Mouse (Mus musculus): ENCODE results near the gene Gstp2. TPM values are rescaled to one million over a fixed set of nuclear protein-coding genes. Genes with fewer than 3 reads are reported as not detected.

The Gstp2 gene
- total RNA-seq (2014; rRNA removed; ENCODE audit: low replicate concordance) (4.5 and 9.7 TPM in 2 replicates), polyA plus RNA-seq (2015; fragmentation: Nextera tagmentation; extraction: Ambion mirVana) (17.0 and 22.7 TPM in 2 replicates)

GRCm38 (mm10) chr19:4045966-4046865, at the start of gene Gstp2:
Gene Gstp2, minus strand, starts transcription at chr19:4046023.
- peak within 1 kb of the TSS; percentile 59 for H3K27ac ChIP-seq (ENCODE audit: low read depth)
- TF ChIP-seq EP300 (IDR thresholded peaks at IDR 0.05; ENCODE audit: low read depth) (no peak), CTCF (IDR thresholded peaks at IDR 0.05; ENCODE audit: low read depth) (peak; percentile 40; the same call in 1 of the 2 replicates)

DNA sequence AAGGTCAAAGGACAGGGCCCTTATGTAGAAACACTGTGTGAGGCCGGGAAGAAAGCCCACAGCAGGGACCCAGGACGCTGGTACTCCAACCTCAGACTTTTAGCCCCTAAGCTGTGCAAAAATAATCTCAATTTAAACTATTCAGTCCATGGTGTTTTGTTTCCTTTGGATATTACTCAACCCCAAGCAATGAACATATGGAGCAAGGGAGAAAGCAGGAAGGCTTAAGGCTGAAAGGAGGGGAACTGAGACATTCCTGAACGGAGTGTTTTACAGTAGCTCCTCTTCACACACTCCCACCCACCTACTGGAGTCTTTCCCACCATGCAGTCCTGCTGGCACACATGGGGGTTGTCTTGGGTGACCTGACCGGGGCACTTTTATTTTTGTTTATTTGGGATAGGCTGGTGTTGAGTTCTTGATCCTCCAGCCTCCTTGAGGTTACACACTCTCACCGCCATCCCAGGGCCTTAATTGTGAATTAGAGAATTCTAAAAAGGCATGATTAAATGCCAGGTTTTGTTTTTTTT, 49.0 kb upstream of the Gstp2 start:
- Histone ChIP-seq H3K27ac (ENCODE audit: low read depth) (no peak overlapping the region), H3K27me3 (ENCODE audit: control insufficient read depth, insufficient read depth, low read length) (no peaks in the 10 kb centered on the region), H3K9ac (replicated peaks; ENCODE audit: low read depth, low read length) (no peak overlapping the region), H3K4me1 (ENCODE audit: control insufficient read depth, insufficient read depth) (peaks cover 12% of the 10 kb centered on the region; the same call in 1 of the 2 replicates), H3K4me2 (ENCODE audit: low read depth, low read length) (no peak overlapping the region), H3K9me3 (replicated peaks; ENCODE audit: control insufficient read depth, low read length) (no peaks in the 10 kb centered on the region), H3K4me3 (ENCODE audit: low read depth, low read length) (no peak overlapping the region), H3K36me3 (replicated peaks; ENCODE audit: control insufficient read depth, insufficient read depth, low read length) (no peaks in the 10 kb centered on the region)
- TF ChIP-seq CTCF (IDR thresholded peaks at IDR 0.05; ENCODE audit: low read depth) = no peak
- no peak for TF ChIP-seq EP300 (IDR thresholded peaks at IDR 0.05; ENCODE audit: low read depth)
- DNase-seq (ENCODE audit: low spot score) = no peak
- ATAC-seq (ENCODE audit: insufficient read depth, low read depth) = no peak
- 76% methylated on average over 5 of the region's 5 CpGs for WGBS

More at GRCm38 (mm10) chr19:4045966-4046865, at the start of gene Gstp2:
- DNase-seq (ENCODE audit: low spot score) (peak; percentile 84), ATAC-seq (ENCODE audit: insufficient read depth, low read depth) (peak; percentile 74)
- peak within 1 kb of the TSS; percentile 7; the same call in 1 of the 2 replicates for H3K4me3 ChIP-seq (ENCODE audit: low read depth, low read length)
- H3K36me3 ChIP-seq (replicated peaks; ENCODE audit: control insufficient read depth, insufficient read depth, low read length) = no peaks in the 10 kb centered on the region
- H3K9ac ChIP-seq (replicated peaks; ENCODE audit: low read depth, low read length) = no peak within 1 kb of the TSS
- WGBS = 37% methylated on average over 16 of the region's 16 CpGs
- no peaks in the 10 kb centered on the region for H3K27me3 ChIP-seq (ENCODE audit: control insufficient read depth, insufficient read depth, low read length)
- H3K9me3 ChIP-seq (replicated peaks; ENCODE audit: control insufficient read depth, low read length) = no peaks in the 10 kb centered on the region
- no peaks in the 10 kb centered on the region for H3K4me1 ChIP-seq (ENCODE audit: control insufficient read depth, insufficient read depth)
- H3K4me2 ChIP-seq (ENCODE audit: low read depth, low read length) = peak within 1 kb of the TSS; percentile 40

DNA sequence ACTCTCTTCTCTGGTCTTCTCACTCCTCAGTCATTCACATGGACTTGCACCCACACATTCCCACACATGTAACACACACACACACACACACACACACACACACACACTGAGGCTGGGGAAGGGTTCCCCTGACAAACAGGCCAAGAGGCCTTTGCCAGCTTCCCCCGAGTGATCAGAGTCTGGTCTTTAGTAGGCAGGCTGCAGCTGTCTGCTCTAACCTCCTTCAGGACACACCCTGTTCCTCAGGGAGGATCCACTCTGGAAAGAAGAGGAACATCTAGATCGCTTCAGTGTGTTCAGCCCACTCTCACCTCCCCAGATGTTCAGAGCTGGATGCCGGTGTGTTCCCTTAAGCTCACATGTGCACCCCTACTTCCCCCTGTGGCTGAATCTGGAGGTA, 48.5 kb upstream of the Gstp2 start:
- Histone ChIP-seq H3K36me3 (replicated peaks; ENCODE audit: control insufficient read depth, insufficient read depth, low read length) (no peaks in the 10 kb centered on the region), H3K9me3 (replicated peaks; ENCODE audit: control insufficient read depth, low read length) (no peaks in the 10 kb centered on the region), H3K9ac (replicated peaks; ENCODE audit: low read depth, low read length) (no peak overlapping the region), H3K27me3 (ENCODE audit: control insufficient read depth, insufficient read depth, low read length) (no peaks in the 10 kb centered on the region), H3K27ac (ENCODE audit: low read depth) (no peak overlapping the region), H3K4me3 (ENCODE audit: low read depth, low read length) (no peak overlapping the region), H3K4me2 (ENCODE audit: low read depth, low read length) (no peak overlapping the region), H3K4me1 (ENCODE audit: control insufficient read depth, insufficient read depth) (peaks cover 7% of the 10 kb centered on the region; the same call in 1 of the 2 replicates)
- DNase-seq (ENCODE audit: low spot score) = no peak
- ATAC-seq (ENCODE audit: insufficient read depth, low read depth) = no peak
- WGBS = 81% methylated on average over 3 of the region's 3 CpGs
- TF ChIP-seq CTCF (IDR thresholded peaks at IDR 0.05; ENCODE audit: low read depth) = no peak
- TF ChIP-seq EP300 (IDR thresholded peaks at IDR 0.05; ENCODE audit: low read depth) = no peak

- H3K27ac ChIP-seq (ENCODE audit: low read depth) = no peak overlapping the region
- H3K9ac ChIP-seq (replicated peaks; ENCODE audit: low read depth, low read length) = no peak overlapping the region
- H3K9me3 ChIP-seq (replicated peaks; ENCODE audit: control insufficient read depth, low read length) = no peaks in the 10 kb centered on the region
- no peaks in the 10 kb centered on the region for H3K27me3 ChIP-seq (ENCODE audit: control insufficient read depth, insufficient read depth, low read length)
- DNase-seq (ENCODE audit: low spot score) (no peak), ATAC-seq (ENCODE audit: insufficient read depth, low read depth) (no peak)
- peaks cover 5% of the 10 kb centered on the region; the same call in 1 of the 2 replicates for H3K4me1 ChIP-seq (ENCODE audit: control insufficient read depth, insufficient read depth)
- WGBS = 66% methylated on average over 7 of the region's 7 CpGs
- H3K36me3 ChIP-seq (replicated peaks; ENCODE audit: control insufficient read depth, insufficient read depth, low read length) = no peaks in the 10 kb centered on the region
- no peak overlapping the region for H3K4me3 ChIP-seq (ENCODE audit: low read depth, low read length)
- no peak overlapping the region for H3K4me2 ChIP-seq (ENCODE audit: low read depth, low read length)
- no peak for TF ChIP-seq EP300 (IDR thresholded peaks at IDR 0.05; ENCODE audit: low read depth)
- TF ChIP-seq CTCF (IDR thresholded peaks at IDR 0.05; ENCODE audit: low read depth) = no peak
Observed at GRCm38 (mm10) chr19:4093772-4094171, 47.9 kb upstream of the Gstp2 start.

GRCm38 (mm10) chr19:4092750-4093149, 46.9 kb upstream of the Gstp2 start:
- Histone ChIP-seq H3K27me3 (ENCODE audit: control insufficient read depth, insufficient read depth, low read length) (no peaks in the 10 kb centered on the region), H3K9ac (replicated peaks; ENCODE audit: low read depth, low read length) (no peak overlapping the region), H3K36me3 (replicated peaks; ENCODE audit: control insufficient read depth, insufficient read depth, low read length) (no peaks in the 10 kb centered on the region), H3K27ac (ENCODE audit: low read depth) (no peak overlapping the region), H3K9me3 (replicated peaks; ENCODE audit: control insufficient read depth, low read length) (no peaks in the 10 kb centered on the region), H3K4me1 (ENCODE audit: control insufficient read depth, insufficient read depth) (peaks cover 5% of the 10 kb centered on the region; the same call in 1 of the 2 replicates), H3K4me2 (ENCODE audit: low read depth, low read length) (no peak overlapping the region), H3K4me3 (ENCODE audit: low read depth, low read length) (no peak overlapping the region)
- TF ChIP-seq CTCF (IDR thresholded peaks at IDR 0.05; ENCODE audit: low read depth) = no peak
- TF ChIP-seq EP300 (IDR thresholded peaks at IDR 0.05; ENCODE audit: low read depth) = no peak
- ATAC-seq (ENCODE audit: insufficient read depth, low read depth) (no peak), DNase-seq (ENCODE audit: low spot score) (no peak)
- WGBS = 90% methylated on average over 3 of the region's 3 CpGs
